Mouse (Mus musculus): ENCODE results near the gene Slc25a45. TPM values are rescaled to one million over a fixed set of nuclear protein-coding genes. Genes with fewer than 3 reads are reported as not detected.

Gene Slc25a45
- polyA plus RNA-seq, 1 experiment from 2014 or later, result 19.9 TPM

GRCm38 (mm10) chr19:5840890-5841388, 36.7 kb upstream of the Slc25a45 start:
- peak overlapping the region; percentile 65 for H3K4me3 ChIP-seq (replicated peaks; ENCODE audit: low read depth, low read length)
- peak overlapping the region; percentile 98 for H3K27ac ChIP-seq
- no peaks in the 10 kb centered on the region for H3K27me3 ChIP-seq (ENCODE audit: insufficient read depth, low read length)
- peak overlapping the region; percentile 66 for H3K4me2 ChIP-seq (ENCODE audit: low read length)
- no peak for DNase-seq (ENCODE audit: low spot score)
- no peak for TF ChIP-seq CTCF (IDR thresholded peaks at IDR 0.05; ENCODE audit: low read depth)
- 81% methylated on average over 9 of the region's 9 CpGs for WGBS
- peak overlapping the region; percentile 76 for H3K9ac ChIP-seq (ENCODE audit: low read depth, low read length)
- no peaks in the 10 kb centered on the region for H3K9me3 ChIP-seq (replicated peaks; ENCODE audit: low read length)
- peaks cover 30% of the 10 kb centered on the region for H3K4me1 ChIP-seq (replicated peaks; ENCODE audit: insufficient read depth, low read length)
- no peaks in the 10 kb centered on the region for H3K36me3 ChIP-seq (ENCODE audit: insufficient read depth, low read length)
- no peak for ATAC-seq (replicated peaks; ENCODE audit: low FRiP score, low read depth)

GRCm38 (mm10) chr19:5841389-5841946, 36.1 kb upstream of the Slc25a45 start:
- Histone ChIP-seq H3K27ac (peak overlapping the region; percentile 98), H3K4me1 (replicated peaks; ENCODE audit: insufficient read depth, low read length) (peaks cover 30% of the 10 kb centered on the region), H3K9me3 (replicated peaks; ENCODE audit: low read length) (no peaks in the 10 kb centered on the region), H3K27me3 (ENCODE audit: insufficient read depth, low read length) (no peaks in the 10 kb centered on the region), H3K36me3 (ENCODE audit: insufficient read depth, low read length) (no peaks in the 10 kb centered on the region), H3K4me2 (ENCODE audit: low read length) (peak overlapping the region; percentile 66), H3K9ac (ENCODE audit: low read depth, low read length) (peak overlapping the region; percentile 76), H3K4me3 (replicated peaks; ENCODE audit: low read depth, low read length) (peak overlapping the region; percentile 65; the same call in 1 of the 2 replicates)
- DNase-seq (ENCODE audit: low spot score) (no peak), ATAC-seq (replicated peaks; ENCODE audit: low FRiP score, low read depth) (no peak)
- WGBS, result 50% methylated on average over 4 of the region's 4 CpGs
- TF ChIP-seq CTCF (IDR thresholded peaks at IDR 0.05; ENCODE audit: low read depth), result no peak

- no peak for TF ChIP-seq CTCF (IDR thresholded peaks at IDR 0.05; ENCODE audit: low read depth)
- 36% methylated on average over 5 of the region's 5 CpGs for WGBS
- Histone ChIP-seq H3K27ac (peak overlapping the region; percentile 98), H3K27me3 (ENCODE audit: insufficient read depth, low read length) (no peaks in the 10 kb centered on the region), H3K4me3 (replicated peaks; ENCODE audit: low read depth, low read length) (peak overlapping the region; percentile 65), H3K9ac (ENCODE audit: low read depth, low read length) (peak overlapping the region; percentile 76), H3K36me3 (ENCODE audit: insufficient read depth, low read length) (no peaks in the 10 kb centered on the region), H3K9me3 (replicated peaks; ENCODE audit: low read length) (no peaks in the 10 kb centered on the region), H3K4me2 (ENCODE audit: low read length) (peak overlapping the region; percentile 66), H3K4me1 (replicated peaks; ENCODE audit: insufficient read depth, low read length) (peaks cover 30% of the 10 kb centered on the region)
- no peak for ATAC-seq (replicated peaks; ENCODE audit: low FRiP score, low read depth)
- peak; percentile 71 for DNase-seq (ENCODE audit: low spot score)
These were observed 35.4 kb upstream of the Slc25a45 start for GRCm38 (mm10) chr19:5841999-5842784.

- no peak for DNase-seq (ENCODE audit: low spot score)
These were observed 34.5 kb upstream of the Slc25a45 start for GRCm38 (mm10) chr19:5842785-5843730.

GRCm38 (mm10) chr19:5843781-5844691, 33.6 kb upstream of the Slc25a45 start:
- Histone ChIP-seq H3K27ac (peak overlapping the region; percentile 98), H3K9me3 (replicated peaks; ENCODE audit: low read length) (no peaks in the 10 kb centered on the region), H3K36me3 (ENCODE audit: insufficient read depth, low read length) (no peaks in the 10 kb centered on the region), H3K4me1 (replicated peaks; ENCODE audit: insufficient read depth, low read length) (peaks cover 48% of the 10 kb centered on the region), H3K4me3 (replicated peaks; ENCODE audit: low read depth, low read length) (peak overlapping the region; percentile 65), H3K27me3 (ENCODE audit: insufficient read depth, low read length) (no peaks in the 10 kb centered on the region), H3K4me2 (ENCODE audit: low read length) (peak overlapping the region; percentile 66), H3K9ac (ENCODE audit: low read depth, low read length) (peak overlapping the region; percentile 76)
- 53% methylated on average over 30 of the region's 30 CpGs for WGBS
- TF ChIP-seq CTCF (IDR thresholded peaks at IDR 0.05; ENCODE audit: low read depth), result no peak
- ATAC-seq (replicated peaks; ENCODE audit: low FRiP score, low read depth) (no peak), DNase-seq (ENCODE audit: low spot score) (no peak)

More at GRCm38 (mm10) chr19:5842785-5843730, 34.5 kb upstream of the Slc25a45 start:
- no peaks in the 10 kb centered on the region for H3K36me3 ChIP-seq (ENCODE audit: insufficient read depth, low read length)
- peaks cover 39% of the 10 kb centered on the region for H3K4me1 ChIP-seq (replicated peaks; ENCODE audit: insufficient read depth, low read length)
- 63% methylated on average over 9 of the region's 9 CpGs for WGBS
- ATAC-seq (replicated peaks; ENCODE audit: low FRiP score, low read depth), result no peak
- H3K9ac ChIP-seq (ENCODE audit: low read depth, low read length), result peak overlapping the region; percentile 76
- no peaks in the 10 kb centered on the region for H3K27me3 ChIP-seq (ENCODE audit: insufficient read depth, low read length)
- peak overlapping the region; percentile 98 for H3K27ac ChIP-seq
- H3K4me2 ChIP-seq (ENCODE audit: low read length), result peak overlapping the region; percentile 66
- no peaks in the 10 kb centered on the region for H3K9me3 ChIP-seq (replicated peaks; ENCODE audit: low read length)
- peak overlapping the region; percentile 65 for H3K4me3 ChIP-seq (replicated peaks; ENCODE audit: low read depth, low read length)
- TF ChIP-seq CTCF (IDR thresholded peaks at IDR 0.05; ENCODE audit: low read depth), result no peak

Measured in kidney, postnatal 0 days (tissue).